Mouse (Mus musculus) stomach, embryonic 14.5 days (tissue): ENCODE results near the gene Dync1i1. TPM values are rescaled to one million over a fixed set of nuclear protein-coding genes. Genes with fewer than 3 reads are reported as not detected.

Source experiments
- ATAC-seq: fragments of 200-750 bp; cut with Nextera tagmentation; 2 replicates; pipeline ENCODE4 v1.8.0; 2017; ENCODE audit warnings: low read depth, moderate TSS enrichment; ENCODE audit not compliant: insufficient number of reproducible peaks, insufficient read depth, low FRiP score
- H3K27ac ChIP-seq: fragments of 300-500 bp; sonication (generic); 2 replicates; pipeline ENCODE4 v1.5.1; 2014; ENCODE audit warnings: mild to moderate bottlenecking, low read length, moderate library complexity, mixed read lengths
- H3K27me3 ChIP-seq: fragments of 300-500 bp; sonication (generic); 2 replicates; pipeline ENCODE4 v1.6.1; 2014; ENCODE audit warnings: low read length, control low read depth, mixed read lengths; ENCODE audit not compliant: control insufficient read depth, insufficient read depth
- H3K36me3 ChIP-seq: fragments of 300-500 bp; sonication (generic); 2 replicates; pipeline ENCODE4 v1.6.1; 2014; ENCODE audit warnings: mild to moderate bottlenecking, control low read depth, low read length, moderate library complexity, mixed read lengths; ENCODE audit not compliant: control insufficient read depth, insufficient read depth
- H3K4me1 ChIP-seq: fragments of 300-500 bp; sonication (generic); 2 replicates; pipeline ENCODE4 v1.6.1; 2014; ENCODE audit warnings: low read length, control low read depth, mixed read lengths; ENCODE audit not compliant: control insufficient read depth, insufficient read depth
- H3K4me2 ChIP-seq: fragments of 300-500 bp; sonication (generic); replicated peaks from 2 replicates; pipeline ENCODE4 v1.6.1; 2014; ENCODE audit warnings: low read depth, low read length, control low read depth
- H3K4me3 ChIP-seq: fragments of 300-500 bp; sonication (generic); 2 replicates; pipeline ENCODE4 v1.5.1; 2014; ENCODE audit warnings: low read depth, low read length, control low read depth
- H3K9ac ChIP-seq: fragments of 300-500 bp; sonication (generic); replicated peaks from 2 replicates; pipeline ENCODE4 v1.6.1; 2014; ENCODE audit warnings: low read depth, mild to moderate bottlenecking, control low read depth, low read length, moderate library complexity, mixed read lengths
- H3K9me3 ChIP-seq: fragments of 300-500 bp; sonication (generic); 2 replicates; pipeline ENCODE4 v1.6.1; 2016; ENCODE audit warnings: low read depth, low read length, control low read depth; ENCODE audit not compliant: control insufficient read depth
- WGBS: fragments of 180-500 bp; shearing (Covaris S2); extraction: QIAGEN DNeasy Blood & Tissue Kit; methylation state at CpG from one replicate; pipeline ENCODE4 v1.1.7; 2014; 5-methylcytosine and 5-hydroxymethylcytosine counted together
- polyA plus RNA-seq: library from polyadenylated mRNA; unstranded; fragments of >200 nt; fragmentation: Nextera tagmentation; extraction: Ambion mirVana; gene quantifications from 2 replicates; pipeline ENCODE4 v1.2.1, GENCODE M21; 2014

Dync1i1 gene
- polyA plus RNA-seq, 1 experiment from 2014 or later = 1.2 TPM

DNA sequence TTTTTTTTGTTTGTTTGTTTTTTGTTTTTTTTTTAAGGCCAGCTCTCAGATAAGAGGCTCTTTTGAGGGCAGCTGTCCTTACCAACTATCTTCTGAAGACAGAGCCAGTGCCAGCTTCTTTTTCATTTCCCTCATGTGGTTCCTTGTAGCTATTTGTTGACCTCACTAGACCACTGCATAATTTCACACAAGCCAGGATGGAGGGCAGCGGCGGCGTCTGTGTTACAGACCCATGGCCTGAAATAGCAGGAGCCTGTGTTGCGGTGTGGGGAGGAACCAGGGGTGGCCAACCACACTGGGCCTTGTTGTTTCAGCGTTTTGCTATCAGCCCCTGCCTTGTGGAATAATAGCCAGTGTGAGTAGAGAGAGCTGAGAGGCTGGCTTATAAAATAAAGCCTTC is 145.6 kb downstream of the Dync1i1 start:
- no peak overlapping the region for H3K27ac ChIP-seq
- H3K4me1 ChIP-seq = no peaks in the 10 kb centered on the region
- no peaks in the 10 kb centered on the region for H3K27me3 ChIP-seq
- no peak overlapping the region for H3K4me3 ChIP-seq
- H3K4me2 ChIP-seq = no peak overlapping the region
- H3K9me3 ChIP-seq = no peaks in the 10 kb centered on the region
- no peaks in the 10 kb centered on the region for H3K36me3 ChIP-seq
- WGBS = 75% methylated on average over 5 of the region's 5 CpGs
- ATAC-seq = no peak
- H3K9ac ChIP-seq = no peak overlapping the region

GRCm38 (mm10) chr6:5871581-5872298 is 146.3 kb downstream of the Dync1i1 start:
- WGBS = 67% methylated on average over 15 of the region's 15 CpGs
- no peak overlapping the region for H3K9ac ChIP-seq
- H3K4me1 ChIP-seq = no peaks in the 10 kb centered on the region
- no peak for ATAC-seq
- H3K27ac ChIP-seq = no peak overlapping the region
- no peak overlapping the region for H3K4me2 ChIP-seq
- H3K36me3 ChIP-seq = no peaks in the 10 kb centered on the region
- no peaks in the 10 kb centered on the region for H3K9me3 ChIP-seq
- no peaks in the 10 kb centered on the region for H3K27me3 ChIP-seq
- H3K4me3 ChIP-seq = no peak overlapping the region

DNA sequence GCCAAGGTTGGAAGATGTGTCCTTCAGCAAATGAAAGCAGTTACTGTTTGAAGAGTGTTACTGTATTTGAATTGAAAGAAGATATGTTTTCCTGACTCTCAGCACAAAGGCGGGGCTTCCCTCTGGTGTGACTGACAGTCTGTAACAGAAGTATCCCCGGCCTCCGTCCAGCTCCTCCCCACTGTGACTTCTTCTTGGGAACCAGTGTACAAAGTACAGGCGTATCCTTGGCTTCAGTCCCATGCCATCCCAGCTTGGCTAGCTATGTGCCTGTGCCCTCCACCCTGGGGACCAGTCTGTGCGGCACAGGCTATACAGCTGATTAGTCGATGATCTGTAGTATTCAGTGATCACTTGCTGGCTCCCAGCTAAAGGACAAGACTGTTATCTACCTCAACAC is 163.9 kb downstream of the Dync1i1 start:
- no peaks in the 10 kb centered on the region for H3K4me1 ChIP-seq
- H3K9me3 ChIP-seq = no peaks in the 10 kb centered on the region
- H3K27me3 ChIP-seq = no peaks in the 10 kb centered on the region
- no peak overlapping the region for H3K4me3 ChIP-seq
- H3K9ac ChIP-seq = no peak overlapping the region
- ATAC-seq = no peak
- WGBS = 75% methylated on average over 6 of the region's 6 CpGs
- no peak overlapping the region for H3K27ac ChIP-seq
- no peak overlapping the region for H3K4me2 ChIP-seq
- no peaks in the 10 kb centered on the region for H3K36me3 ChIP-seq

- no peak overlapping the region for H3K9ac ChIP-seq
- no peak for ATAC-seq
- H3K4me3 ChIP-seq = no peak overlapping the region
- H3K27ac ChIP-seq = no peak overlapping the region
- H3K27me3 ChIP-seq = no peaks in the 10 kb centered on the region
- H3K4me2 ChIP-seq = no peak overlapping the region
- no peaks in the 10 kb centered on the region for H3K36me3 ChIP-seq
- H3K9me3 ChIP-seq = no peaks in the 10 kb centered on the region
- H3K4me1 ChIP-seq = no peaks in the 10 kb centered on the region
- WGBS = 85% methylated on average over 7 of the region's 7 CpGs
Measured at GRCm38 (mm10) chr6:5911295-5911694, 185.9 kb downstream of the Dync1i1 start.

- Histone ChIP-seq H3K4me1 (no peaks in the 10 kb centered on the region), H3K9me3 (no peaks in the 10 kb centered on the region), H3K9ac (no peak overlapping the region), H3K36me3 (no peaks in the 10 kb centered on the region), H3K27me3 (no peaks in the 10 kb centered on the region), H3K4me3 (no peak overlapping the region), H3K4me2 (no peak overlapping the region), H3K27ac (no peak overlapping the region)
- 74% methylated on average over 2 of the region's 2 CpGs for WGBS
- no peak for ATAC-seq
Measured at GRCm38 (mm10) chr6:5915028-5915427, 189.6 kb downstream of the Dync1i1 start.

- Histone ChIP-seq H3K4me3 (no peak overlapping the region), H3K27ac (no peak overlapping the region), H3K4me1 (no peaks in the 10 kb centered on the region), H3K9ac (no peak overlapping the region), H3K36me3 (no peaks in the 10 kb centered on the region), H3K27me3 (no peaks in the 10 kb centered on the region), H3K4me2 (no peak overlapping the region), H3K9me3 (no peaks in the 10 kb centered on the region)
- WGBS = 53% methylated on average over 4 of the region's 4 CpGs
- ATAC-seq = no peak
Measured at GRCm38 (mm10) chr6:5920670-5921069, 195.2 kb downstream of the Dync1i1 start.

DNA sequence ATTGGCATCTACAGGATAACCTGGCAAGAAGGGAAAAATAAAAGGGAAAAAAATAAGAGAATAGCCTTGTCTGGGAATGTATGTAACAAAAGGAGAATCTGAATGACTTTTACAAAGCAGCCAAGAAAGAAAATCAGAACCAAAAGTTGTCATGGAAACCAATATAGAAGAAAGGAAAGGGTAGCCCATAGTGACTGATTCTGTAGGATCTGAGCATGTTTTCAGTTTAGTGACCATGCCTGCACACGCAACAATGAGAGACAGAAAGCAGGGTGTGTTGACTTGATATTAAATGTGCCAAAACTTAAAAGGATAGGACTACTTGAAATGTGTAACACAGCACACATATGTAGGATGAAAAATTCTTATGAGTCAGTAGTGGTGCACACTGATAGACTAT is 197.2 kb downstream of the Dync1i1 start:
- H3K4me2 ChIP-seq = no peak overlapping the region
- no peak overlapping the region for H3K9ac ChIP-seq
- H3K4me3 ChIP-seq = no peak overlapping the region
- WGBS = 89% methylated on average over 1 of the region's 1 CpGs
- H3K27ac ChIP-seq = no peak overlapping the region
- ATAC-seq = no peak
- H3K9me3 ChIP-seq = no peaks in the 10 kb centered on the region
- no peaks in the 10 kb centered on the region for H3K27me3 ChIP-seq
- no peaks in the 10 kb centered on the region for H3K36me3 ChIP-seq
- no peaks in the 10 kb centered on the region for H3K4me1 ChIP-seq

GRCm38 (mm10) chr6:5923148-5923547 is 197.7 kb downstream of the Dync1i1 start:
- no peak for ATAC-seq
- H3K9ac ChIP-seq = no peak overlapping the region
- WGBS = 91% methylated on average over 7 of the region's 7 CpGs
- H3K4me1 ChIP-seq = no peaks in the 10 kb centered on the region
- H3K9me3 ChIP-seq = no peaks in the 10 kb centered on the region
- no peak overlapping the region for H3K4me3 ChIP-seq
- H3K36me3 ChIP-seq = no peaks in the 10 kb centered on the region
- no peak overlapping the region for H3K4me2 ChIP-seq
- no peak overlapping the region for H3K27ac ChIP-seq
- H3K27me3 ChIP-seq = no peaks in the 10 kb centered on the region

DNA sequence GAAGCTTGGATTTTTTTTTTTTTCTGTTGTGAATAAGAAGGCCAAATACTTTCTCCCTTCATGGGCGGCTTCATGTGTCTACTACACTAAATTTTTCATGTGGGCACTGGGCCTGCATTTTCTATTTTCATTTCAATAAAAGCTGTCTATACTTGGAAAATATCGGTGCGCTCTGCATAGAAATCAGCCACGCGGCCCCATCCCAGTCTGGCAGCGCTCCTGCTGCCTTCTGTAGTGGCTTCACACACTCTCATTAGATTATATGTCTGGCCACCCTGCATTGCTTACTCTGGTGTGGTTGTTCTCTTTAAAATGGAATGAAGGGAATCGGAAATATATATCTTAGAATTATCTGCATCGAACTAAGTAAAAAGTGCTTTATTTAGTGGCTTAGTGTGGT is 204.7 kb downstream of the Dync1i1 start:
- H3K4me1 ChIP-seq = no peaks in the 10 kb centered on the region
- H3K27ac ChIP-seq = no peak overlapping the region
- no peak overlapping the region for H3K4me3 ChIP-seq
- H3K27me3 ChIP-seq = no peaks in the 10 kb centered on the region
- H3K9me3 ChIP-seq = no peaks in the 10 kb centered on the region
- WGBS = 91% methylated on average over 8 of the region's 8 CpGs
- H3K4me2 ChIP-seq = no peak overlapping the region
- no peak for ATAC-seq
- no peaks in the 10 kb centered on the region for H3K36me3 ChIP-seq
- H3K9ac ChIP-seq = no peak overlapping the region
